Mouse (Mus musculus): ENCODE data around the gene Cacng1. TPM values are rescaled to one million over a fixed set of nuclear protein-coding genes. Genes with fewer than 3 reads are reported as not detected.

Cacng1 gene
- polyA plus RNA-seq, 2 experiments = 13.1 to 14.4 TPM

GRCm38 (mm10) chr11:107655538-107655937 lies 60.8 kb downstream of the Cacng1 start:
- WGBS = 85% methylated on average over 4 of the region's 4 CpGs
- no peaks in the 10 kb centered on the region for H3K27me3 ChIP-seq (ENCODE audit: control insufficient read depth, insufficient read depth, low read length)
- ATAC-seq (ENCODE audit: low FRiP score, low read depth) = no peak
- H3K9me3 ChIP-seq (ENCODE audit: control insufficient read depth, low read length) = no peaks in the 10 kb centered on the region
- peaks cover 58% of the 10 kb centered on the region for H3K36me3 ChIP-seq (ENCODE audit: control insufficient read depth, insufficient read depth, low read length)
- no peak overlapping the region for H3K9ac ChIP-seq (ENCODE audit: low read depth, low read length, severe bottlenecking)
- no peak overlapping the region for H3K4me3 ChIP-seq (replicated peaks; ENCODE audit: low read length)
- no peak overlapping the region for H3K27ac ChIP-seq (replicated peaks; ENCODE audit: low read depth, low read length)
- H3K4me1 ChIP-seq (ENCODE audit: control insufficient read depth, insufficient read depth, low read length) = no peaks in the 10 kb centered on the region
- no peak overlapping the region for H3K4me2 ChIP-seq (replicated peaks; ENCODE audit: low read depth, low read length, severe bottlenecking)
- DNase-seq (ENCODE audit: low spot score) = no peak
- no peak for TF ChIP-seq POLR2A (IDR thresholded peaks at IDR 0.05; ENCODE audit: borderline replicate concordance, extremely low read depth, insufficient read depth, insufficient read length)

Other genes starting within 250 kb of the Cacng1 start
- 20.4 and 22.2 TPM in 2 replicates for gene Pitpnc1, start 245.8 kb downstream of the Cacng1 start, polyA plus RNA-seq (2012; rRNA removed)
- 25.2 and 30.3 TPM in 2 replicates for gene Pitpnc1, start 245.8 kb downstream of the Cacng1 start, polyA plus RNA-seq (2014; fragmentation: Nextera tagmentation; extraction: Ambion mirVana)
- 47.2 and 70.9 TPM in 2 replicates for gene Psmd12, start 237.0 kb downstream of the Cacng1 start, polyA plus RNA-seq (2012; rRNA removed)
- 156 and 158 TPM in 2 replicates for gene Psmd12, start 237.0 kb downstream of the Cacng1 start, polyA plus RNA-seq (2014; fragmentation: Nextera tagmentation; extraction: Ambion mirVana)
- 15.9 and 20.7 TPM in 2 replicates for gene Helz, start 168.6 kb downstream of the Cacng1 start, polyA plus RNA-seq (2012; rRNA removed)
- 21.6 and 22.4 TPM in 2 replicates for gene Helz, start 168.6 kb downstream of the Cacng1 start, polyA plus RNA-seq (2014; fragmentation: Nextera tagmentation; extraction: Ambion mirVana)
- gene Cacng4, start 78.0 kb upstream of the Cacng1 start, polyA plus RNA-seq (2012; rRNA removed) = 13.9 and 16.5 TPM in 2 replicates
- 4.8 and 10.9 TPM in 2 replicates for gene Cacng4, start 78.0 kb upstream of the Cacng1 start, polyA plus RNA-seq (2014; fragmentation: Nextera tagmentation; extraction: Ambion mirVana)
- gene Cacng5, start 198.5 kb upstream of the Cacng1 start, polyA plus RNA-seq (2012; rRNA removed) = 0.10 TPM in 2 replicates
- 0.04 and 0.10 TPM in 2 replicates for gene Cacng5, start 198.5 kb upstream of the Cacng1 start, polyA plus RNA-seq (2014; fragmentation: Nextera tagmentation; extraction: Ambion mirVana)

Measured in limb, embryonic 14.5 days (tissue).